Mouse (Mus musculus) right cerebral cortex, postnatal 36 days (tissue): ENCODE measurements around the gene Dctn2.
"Not testable (repeated sequence)": the region's sequence is repeated elsewhere in the genome, so short reads cannot be mapped to it uniquely, and the experiment has no call there.

ENCODE experiments used
- DNase-seq, 2 experiments: peaks; one replicate each; pipeline ENCODE4 v3.0.0; 2022; ENCODE audit warnings: low spot score in 2 of 2, mixed read lengths in 1 of 2

The Dctn2 gene

GRCm38 (mm10) chr10:127289573-127290191 is 23.5 kb downstream of the Dctn2 start:
- DNase-seq: peak in 1 of 2 experiments; percentile 42

DNA sequence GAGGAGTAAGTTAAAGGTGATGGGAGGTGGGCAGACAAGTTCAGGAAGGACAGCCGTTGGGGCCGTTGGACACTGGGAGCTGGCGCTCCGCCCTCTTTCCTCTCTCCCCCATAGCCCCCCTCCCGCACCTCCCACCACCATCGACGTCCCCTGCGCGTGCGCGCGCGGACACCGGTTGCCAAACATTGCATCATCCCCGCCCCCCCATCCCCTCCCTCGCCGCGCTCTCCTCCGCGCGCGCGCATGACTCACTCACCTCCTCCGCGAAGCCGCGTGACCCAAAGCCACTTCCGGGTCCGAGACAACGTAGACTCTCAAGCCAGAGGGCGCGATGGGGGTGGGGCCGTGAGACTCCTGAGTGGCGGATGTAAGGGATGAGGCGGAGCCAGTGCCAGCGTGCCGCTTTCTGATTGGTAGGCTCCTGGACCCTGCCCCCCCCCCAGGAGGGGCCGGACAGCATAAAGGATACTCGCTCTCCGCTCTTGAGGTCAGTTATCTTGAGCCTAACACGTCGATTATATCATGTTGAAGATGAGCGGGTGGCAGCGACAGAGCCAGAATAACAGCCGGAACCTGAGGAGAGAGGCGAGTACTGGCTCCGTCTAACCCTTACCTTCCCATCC is 24.2 kb downstream of the Dctn2 start:
- peak; percentile 100 for DNase-seq

GRCm38 (mm10) chr10:127290930-127291880 is 25.0 kb downstream of the Dctn2 start:
- no peak for DNase-seq

DNA sequence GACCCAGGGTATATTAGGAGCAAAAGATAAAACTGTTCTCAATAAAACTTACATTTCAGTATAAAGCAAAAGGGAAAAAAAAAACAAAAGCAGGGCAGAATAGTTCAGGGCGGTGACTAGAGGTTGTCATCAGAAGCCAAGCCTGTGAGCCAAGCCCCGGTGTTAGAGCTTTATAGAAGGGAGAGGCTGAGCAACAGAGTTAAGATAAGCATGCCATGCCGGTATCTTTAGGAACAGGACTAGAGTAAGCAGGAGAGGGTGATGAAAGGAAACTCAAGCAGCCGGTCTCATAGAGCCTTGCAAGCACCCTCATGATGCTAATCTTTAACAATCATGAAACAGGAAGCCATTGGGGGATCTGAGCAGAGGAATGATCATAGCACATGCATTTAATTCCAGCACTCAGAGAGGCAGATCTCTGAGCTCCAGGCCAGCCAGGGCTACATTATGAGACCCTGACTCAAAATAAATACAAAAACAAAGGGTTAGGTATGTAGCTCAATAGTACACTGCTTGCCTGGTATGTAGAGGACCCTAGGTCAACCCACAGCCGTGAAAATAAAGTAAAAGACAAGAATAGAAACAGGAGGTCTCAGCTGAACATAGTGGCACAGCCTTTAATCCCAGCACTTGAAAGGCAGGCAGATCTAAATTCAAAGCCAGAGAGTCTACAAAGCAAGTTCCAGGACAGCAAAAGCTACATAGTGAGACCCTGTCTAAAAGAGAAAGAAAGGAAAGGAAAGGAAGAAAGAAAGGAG is 25.9 kb downstream of the Dctn2 start:
- DNase-seq: no peak

DNA sequence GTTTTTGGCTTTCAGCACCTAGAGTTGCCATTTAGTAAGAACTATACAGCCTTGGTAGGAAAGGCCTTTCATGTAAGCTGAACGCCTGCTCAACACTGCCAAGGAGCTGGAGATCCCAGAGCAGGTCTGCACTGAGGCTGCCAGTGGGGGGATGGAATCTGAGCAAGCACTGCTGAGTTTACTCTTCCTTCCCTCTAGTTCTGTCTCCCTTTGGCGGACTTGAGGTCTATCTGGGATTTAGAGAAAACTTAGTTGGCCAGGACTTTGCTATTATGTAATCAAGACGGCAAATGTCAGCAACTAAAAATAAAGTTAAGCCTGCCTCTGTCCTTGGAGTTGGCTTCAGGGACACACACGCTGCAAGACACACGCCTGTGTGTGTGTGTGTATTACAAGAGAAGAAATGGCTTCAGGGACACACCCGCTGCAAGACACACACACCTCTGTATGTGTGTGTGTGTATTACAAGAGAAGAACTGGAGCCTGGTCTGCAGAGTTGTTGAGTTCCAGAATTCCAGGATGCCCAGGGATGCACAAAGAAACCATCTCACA is 26.9 kb downstream of the Dctn2 start:
- no peak for DNase-seq

DNA sequence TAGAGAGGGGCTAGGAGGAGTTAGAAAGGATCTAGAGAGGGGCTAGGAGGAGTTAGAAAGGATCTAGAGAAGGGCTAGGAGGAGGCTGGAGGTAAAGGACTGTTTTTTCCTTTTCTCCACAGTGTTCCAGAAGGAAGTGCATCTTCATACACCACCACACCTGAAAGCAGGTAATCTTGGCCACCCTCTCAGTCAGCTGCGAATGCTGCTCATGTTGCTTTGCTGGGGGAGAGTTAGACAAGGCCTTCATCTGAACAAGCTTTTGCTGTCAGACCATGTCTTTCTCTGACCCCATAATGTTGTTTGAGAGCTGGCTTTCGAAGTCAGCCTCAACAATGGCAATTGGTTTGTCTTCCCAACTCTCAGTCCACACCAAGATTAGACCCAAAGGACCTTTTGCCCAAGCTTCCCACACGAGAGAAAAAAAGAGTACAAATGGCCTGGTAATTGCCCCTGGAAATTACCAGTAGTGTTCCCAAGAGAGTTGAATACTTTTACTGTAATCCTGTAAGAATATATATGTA is 27.5 kb downstream of the Dctn2 start:
- no peak for DNase-seq

- no peak for DNase-seq
Observed at GRCm38 (mm10) chr10:127294895-127295510, 28.8 kb downstream of the Dctn2 start.

DNA sequence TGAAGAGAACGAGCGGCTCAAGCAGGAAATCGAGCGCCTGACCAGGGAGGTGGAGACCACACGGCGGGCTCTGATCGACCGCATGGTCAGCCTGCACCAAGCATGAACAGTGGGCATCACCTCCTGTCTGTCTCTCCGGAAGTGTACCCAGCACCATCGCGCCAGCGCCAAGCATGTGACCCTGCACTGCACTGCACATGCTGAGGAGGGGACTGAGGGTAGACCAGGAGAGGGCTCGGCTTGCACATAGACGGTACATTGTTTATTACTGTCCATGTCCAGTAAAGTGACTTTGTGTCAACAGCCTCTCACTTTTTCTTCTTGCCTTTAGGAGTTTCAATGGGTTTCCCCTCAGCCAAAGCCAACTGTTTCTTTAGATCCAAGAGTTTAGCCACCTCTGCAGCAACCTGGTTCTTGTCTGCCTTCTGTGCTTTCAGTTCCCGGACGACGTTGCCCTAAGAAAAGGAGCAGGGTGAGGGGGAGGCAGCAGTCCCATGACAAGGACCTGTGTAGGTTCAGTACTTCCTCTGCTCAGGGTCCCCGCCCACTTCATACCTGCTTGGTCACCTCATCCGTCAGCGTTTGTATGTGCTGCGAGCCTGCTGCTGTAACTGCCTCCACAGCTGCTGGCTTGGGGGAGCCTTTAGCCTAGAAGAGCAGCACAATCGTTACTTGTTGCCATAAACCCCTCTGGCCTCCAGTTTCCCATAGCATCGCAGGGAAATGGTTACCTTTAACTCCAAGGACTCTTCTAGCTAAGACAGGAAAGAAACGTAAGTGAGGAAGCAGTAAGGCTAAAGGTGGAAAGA is 30.0 kb downstream of the Dctn2 start:
- DNase-seq: no peak

GRCm38 (mm10) chr10:127297015-127297871 is 31.1 kb downstream of the Dctn2 start:
- DNase-seq: no peak

DNA sequence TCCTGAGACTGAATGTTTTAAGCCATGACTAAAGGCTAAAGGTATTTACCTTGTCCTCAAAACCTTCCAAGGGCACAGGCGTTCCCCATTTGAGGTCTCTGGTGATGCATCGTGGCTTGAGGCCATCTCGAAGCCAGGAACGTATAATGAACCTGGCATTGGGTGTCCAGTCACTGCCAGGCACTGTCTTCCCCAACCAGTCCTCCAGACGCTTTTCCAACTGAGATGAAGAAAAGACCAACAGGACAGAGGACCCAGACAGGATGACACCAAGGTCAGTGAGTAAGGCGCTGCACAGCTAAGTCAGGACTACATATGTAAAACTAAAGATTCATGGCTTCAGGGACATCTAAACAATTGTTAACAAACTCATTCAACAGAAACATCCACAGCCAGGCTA is 34.2 kb downstream of the Dctn2 start:
- DNase-seq: no peak

DNA sequence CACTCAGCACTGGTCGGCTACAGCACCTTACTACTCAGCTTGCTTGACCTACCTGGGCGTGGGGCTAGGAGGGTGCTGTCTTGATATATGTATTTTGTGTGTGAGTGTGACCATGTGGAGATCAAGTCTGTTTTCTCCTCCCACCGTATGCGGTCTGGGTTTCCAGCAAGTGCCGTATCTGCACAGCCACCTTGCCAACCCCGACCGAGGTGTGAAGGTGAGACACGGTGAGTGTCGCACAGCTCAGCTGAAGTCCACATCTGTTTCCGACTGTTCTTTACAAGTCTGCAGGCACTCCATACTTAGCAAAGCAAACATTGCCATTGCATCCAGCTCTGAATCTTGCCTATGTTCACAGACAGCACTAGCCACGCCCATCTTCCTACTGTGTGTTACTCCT is 37.0 kb downstream of the Dctn2 start:
- no peak for DNase-seq

GRCm38 (mm10) chr10:127309167-127309566 is 43.0 kb downstream of the Dctn2 start:
- DNase-seq: not testable (repeated sequence)

DNA sequence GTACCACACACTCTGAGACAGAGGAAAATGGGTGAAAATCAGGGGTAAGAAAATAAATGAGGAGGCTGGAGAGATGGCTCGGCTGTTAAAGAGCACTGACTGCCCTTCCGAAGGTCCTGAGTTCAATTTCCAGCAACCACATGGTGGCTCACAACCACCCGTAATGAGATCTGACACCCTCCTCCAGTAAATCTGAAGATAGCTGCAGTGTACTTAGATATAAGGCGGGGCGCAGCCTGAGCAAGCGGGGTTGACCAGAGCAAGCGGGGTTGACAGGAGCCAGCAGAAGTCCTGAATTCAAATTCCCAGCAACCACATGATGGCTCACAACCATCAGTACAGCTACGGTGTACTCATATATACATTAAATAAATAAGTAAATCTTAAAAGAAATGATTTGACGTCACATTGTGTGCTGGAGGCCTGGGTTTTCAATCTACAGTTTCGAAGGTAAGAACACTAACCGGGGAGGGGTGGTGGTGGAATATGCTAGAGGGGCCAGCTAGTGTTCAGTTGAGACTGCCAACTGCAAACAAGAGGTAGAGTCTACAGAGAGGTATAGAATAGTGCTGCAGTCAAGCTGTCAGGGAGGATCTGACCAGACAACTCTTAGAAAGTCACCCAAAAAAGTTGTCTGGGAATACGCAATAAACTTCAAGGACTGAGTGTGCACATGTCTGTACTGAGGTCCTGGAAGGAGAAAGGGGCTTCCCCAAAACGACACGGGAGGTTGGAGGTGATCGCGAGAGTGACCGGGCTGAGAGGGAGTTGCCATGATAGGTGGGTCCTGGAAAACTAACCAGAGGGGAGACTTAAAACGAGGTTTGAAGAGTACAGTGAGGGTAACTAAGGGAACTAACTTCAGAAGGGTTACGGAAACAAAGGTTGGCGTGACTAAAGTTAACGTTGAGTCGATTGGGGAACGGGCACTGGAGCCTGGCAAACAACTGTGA is 44.6 kb downstream of the Dctn2 start:
- no peak for DNase-seq

DNA sequence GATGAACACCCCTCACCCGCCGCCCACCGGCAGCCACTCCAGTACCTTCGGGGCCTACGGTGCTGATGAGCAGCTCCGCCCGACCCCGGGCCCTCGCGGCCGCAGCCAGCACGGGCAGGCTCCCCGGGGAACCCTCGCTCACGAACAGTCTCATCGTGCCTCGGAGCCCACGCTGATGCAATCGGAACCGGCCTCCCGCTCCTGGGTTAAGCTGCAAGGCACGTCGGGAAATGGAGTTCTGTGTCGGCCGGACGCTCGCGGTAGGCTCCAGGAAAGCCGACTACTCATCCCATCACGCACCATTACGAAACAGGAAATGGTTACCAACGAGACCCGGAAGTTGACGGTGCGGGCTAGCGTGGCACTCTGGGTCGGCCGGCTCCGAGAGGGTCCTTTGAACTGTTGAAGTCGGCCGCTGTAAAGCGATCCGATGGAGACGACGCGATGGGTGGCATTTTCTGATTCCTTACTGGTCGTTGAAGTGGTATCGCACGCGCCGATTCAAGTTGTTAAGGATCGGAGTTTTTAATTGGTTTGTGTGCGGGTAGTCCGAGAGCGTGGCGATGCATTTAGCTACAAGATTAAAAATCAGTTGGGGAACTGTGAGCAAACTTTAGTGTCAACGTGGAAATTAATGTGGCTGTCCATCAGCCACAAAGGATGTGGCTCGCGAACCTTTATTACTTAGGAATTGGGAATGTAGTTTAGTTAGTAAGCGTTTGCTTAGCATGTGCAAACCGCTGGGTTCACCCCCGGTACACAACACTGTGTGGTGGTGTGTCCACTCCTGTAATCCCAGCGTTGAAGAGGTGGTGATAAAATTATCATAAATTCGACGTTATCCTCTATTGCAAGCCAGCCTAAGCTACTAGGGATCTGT is 45.5 kb downstream of the Dctn2 start, which contains the start of gene Mars:
Gene Mars (minus strand): TSS at position 311 of the 880 bp plus-strand sequence.
- DNase-seq: peak; percentile 94 to 96

GRCm38 (mm10) chr10:127312356-127312676 is 46.1 kb downstream of the Dctn2 start:
- DNase-seq: peak; percentile 52 to 61

DNA sequence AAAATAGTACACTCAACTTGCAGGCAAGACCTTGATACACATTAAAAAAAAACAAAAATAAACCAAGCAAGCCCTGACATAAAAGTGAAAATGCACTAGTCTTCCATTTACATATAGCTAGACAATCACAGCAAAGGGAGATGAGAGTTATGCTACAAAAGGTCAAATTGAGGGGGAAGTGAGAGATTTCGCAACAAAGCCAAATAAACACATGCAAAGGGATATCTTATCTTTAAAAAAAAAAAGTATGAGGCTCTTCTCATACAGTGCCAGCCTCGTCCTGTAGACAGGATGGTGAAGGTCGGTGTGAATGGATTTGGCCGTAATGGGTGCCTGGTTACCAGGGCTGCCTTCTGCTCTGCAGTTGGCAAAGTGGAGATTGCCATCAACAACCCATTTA is 46.7 kb downstream of the Dctn2 start:
- no peak for DNase-seq

DNA sequence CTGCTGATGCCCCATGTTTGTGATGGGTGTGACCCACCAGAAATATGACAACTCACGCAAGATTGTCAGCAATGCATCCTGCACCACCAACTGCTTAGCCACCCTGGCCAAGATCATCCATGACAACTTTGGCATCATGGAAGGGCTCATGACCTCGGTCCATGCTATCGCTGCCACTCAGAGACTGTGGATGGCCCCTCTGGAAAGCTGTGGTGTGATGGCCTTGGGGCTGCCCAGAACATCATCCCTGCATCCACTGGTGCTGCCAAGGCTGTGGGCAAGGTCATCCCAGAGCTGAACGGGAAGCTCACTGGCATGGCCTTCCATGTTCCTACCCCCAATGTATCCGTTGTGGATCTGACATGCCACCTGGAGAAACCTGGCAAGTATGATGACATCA is 47.3 kb downstream of the Dctn2 start:
- DNase-seq: not testable (repeated sequence)
